In genomic region chr12:105761629-105762028, GRCm38 (mm10) we compare ENCODE assay signal across 19 mouse cellular contexts. TPM values are rescaled to one million over a fixed set of nuclear protein-coding genes. Genes with fewer than 3 reads are reported as not detected.
A peak's percentile ranks its signal among the peaks of the same experiment; 100 is the strongest.
DNase-seq lines count a peak whose midpoint lies in the region; ATAC-seq and TF ChIP-seq lines count a peak whose summit lies in the region.
"Had no signal": no experiment of that assay in that cellular context is flagged by ENCODE, and none has a peak within 500 bp of the region (broad histone marks: within the 10 kb centered on the region; RNA-seq: fewer than 3 reads in every experiment).

No protein-coding gene starts in this region.

- H3K27ac ChIP-seq in kidney, adult 2 months (ENCODE audit: insufficient read depth, low read depth, low read length), result no peak overlapping the region
- H3K27ac ChIP-seq in CH12.LX (ENCODE audit: insufficient read depth, low read depth) (no peak overlapping the region), ES-E14 (ENCODE audit: insufficient read depth, low read depth, low read length, poor library complexity, severe bottlenecking) (peak overlapping the region; percentile 34; the same call in 1 of the 2 replicates)
- H3K27ac ChIP-seq: embryonic facial prominence, embryonic 10.5 days; embryonic facial prominence, embryonic 12.5 days; forebrain, embryonic 13.5 days; forebrain, embryonic 15.5 days had no signal

- H3K9me3 ChIP-seq in CH12.LX (replicated peaks; ENCODE audit: low read length), result no peaks in the 10 kb centered on the region
- no peaks in the 10 kb centered on the region for H3K9me3 ChIP-seq in ES-E14 (ENCODE audit: control insufficient read depth, insufficient read depth, low read depth, low read length)
- H3K9me3 ChIP-seq: embryonic facial prominence, embryonic 10.5 days; embryonic facial prominence, embryonic 12.5 days; forebrain, embryonic 13.5 days; forebrain, embryonic 15.5 days had no signal

- 34% methylated on average over 3 of the region's 3 CpGs for WGBS in kidney, adult 2 months

- H3K4me3 ChIP-seq in kidney, adult 2 months (ENCODE audit: insufficient read depth, low read depth, low read length), result no peak overlapping the region
- H3K4me3 ChIP-seq in CH12.LX (replicated peaks in 1 of 3; ENCODE audit: low read depth in 2 of 3, low read length in 2 of 3, poor library complexity in 1 of 3) (no peak overlapping the region), ES-E14 (ENCODE audit: insufficient read depth in 1 of 2, low read depth in 1 of 2, low read length in 2 of 2, poor library complexity in 1 of 2, severe bottlenecking in 1 of 2) (no peak overlapping the region)
- H3K4me3 ChIP-seq: embryonic facial prominence, embryonic 10.5 days; embryonic facial prominence, embryonic 12.5 days; forebrain, embryonic 13.5 days; forebrain, embryonic 15.5 days had no signal

- DNase-seq in kidney, adult 2 months, result peak; percentile 24
- DNase-seq in kidney, postnatal 10 days, result no peak
- DNase-seq in CH12.LX (ENCODE audit: extremely low read depth) (no peak), ES-E14 (ENCODE audit: low read depth, low spot score) (no peak)
- DNase-seq in adrenal gland, adult 2 months, result no peak
- DNase-seq: adrenal gland, postnatal 10 days; adrenal gland, postnatal 25 days; cerebellum, adult 11 months; cerebellum, adult 18-20 months; cerebellum, adult 8-10 months; cerebellum, adult 9-11 months; cerebellum, postnatal 25 days; forebrain, postnatal 0 days had no signal

- no peak for TF ChIP-seq CTCF in kidney, adult 2 months (conservative IDR thresholded peaks at IDR 0.05; ENCODE audit: insufficient read depth, insufficient read length, low read depth, low read length)
- no peak for TF ChIP-seq CTCF in CH12.LX (conservative IDR thresholded peaks at IDR 0.05 in 1 of 2, IDR thresholded peaks at IDR 0.05 in 1 of 2; ENCODE audit: low read depth in 2 of 2, low read length in 2 of 2)

- no peaks in the 10 kb centered on the region for H3K27me3 ChIP-seq in kidney, adult 2 months (replicated peaks; ENCODE audit: control insufficient read depth, insufficient read depth, low read length)
- no peaks in the 10 kb centered on the region for H3K27me3 ChIP-seq in CH12.LX (replicated peaks)
- H3K27me3 ChIP-seq: embryonic facial prominence, embryonic 12.5 days; forebrain, embryonic 13.5 days; forebrain, embryonic 15.5 days had no signal

- ATAC-seq in frontal cortex, adult (ENCODE audit: low TSS enrichment), result no peak
- ATAC-seq: activated CD4-positive, CD25-positive, alpha-beta regulatory T cell, adult 4 months; forebrain, embryonic 13.5 days; forebrain, embryonic 15.5 days; forebrain, postnatal 0 days had no signal

- peaks cover 6% of the 10 kb centered on the region; the same call in 1 of the 2 replicates for H3K4me1 ChIP-seq in kidney, adult 2 months (ENCODE audit: control insufficient read depth, insufficient read depth, low read length)
- peaks cover 5 to 11% of the 10 kb centered on the region in 2 experiments; a peak in 3 of 4 replicates for H3K4me1 ChIP-seq in CH12.LX (ENCODE audit: control insufficient read depth in 1 of 2, insufficient read depth in 2 of 2)
- H3K4me1 ChIP-seq in ES-E14 (ENCODE audit: control insufficient read depth in 2 of 2, insufficient read depth in 2 of 2, low read length in 2 of 2, poor library complexity in 1 of 2), result peaks cover 9 to 23% of the 10 kb centered on the region in 2 experiments
- H3K4me1 ChIP-seq: embryonic facial prominence, embryonic 12.5 days; forebrain, embryonic 13.5 days; forebrain, embryonic 15.5 days had no signal

- in situ Hi-C loops in CH12.LX (cut with MboI; ENCODE audit: low pct_ligation_motif_present, low pct_unique_long_range_greater_than_20kb, low sequenced_read_pairs), result no loop called here
- in situ Hi-C loops in ES-E14 (cut with MboI; ENCODE audit: low sequenced_read_pairs in 2 of 2, unreplicated experiment in 2 of 2), result no loop called here

- peak overlapping the region; percentile 45 for H3K4me2 ChIP-seq in CH12.LX (ENCODE audit: insufficient read depth, low read depth, poor library complexity, severe bottlenecking)
- H3K4me2 ChIP-seq: embryonic facial prominence, embryonic 12.5 days; forebrain, embryonic 13.5 days; forebrain, embryonic 15.5 days had no signal

- H3K79me2 ChIP-seq in CH12.LX (replicated peaks; ENCODE audit: control insufficient read depth, extremely low read depth, insufficient read depth, poor library complexity, severe bottlenecking), result no peaks in the 10 kb centered on the region

- no peaks in the 10 kb centered on the region for H3K36me3 ChIP-seq in kidney, adult 2 months (ENCODE audit: control insufficient read depth, insufficient read depth, low read length)
- H3K36me3 ChIP-seq in CH12.LX (replicated peaks in 1 of 2; ENCODE audit: control insufficient read depth in 1 of 2, insufficient read depth in 1 of 2, low read length in 1 of 2) (no peaks in the 10 kb centered on the region), ES-E14 (ENCODE audit: control insufficient read depth, insufficient read depth, low read length, poor library complexity, severe bottlenecking) (no peaks in the 10 kb centered on the region)
- H3K36me3 ChIP-seq: embryonic facial prominence, embryonic 10.5 days; embryonic facial prominence, embryonic 12.5 days; forebrain, embryonic 15.5 days had no signal

- TF ChIP-seq RAD21 in CH12.LX (IDR thresholded peaks at IDR 0.05; ENCODE audit: low read depth, low read length), result no peak

- no peak for TF ChIP-seq EP300 in CH12.LX (IDR thresholded peaks at IDR 0.05; ENCODE audit: low read length)

- no peak for TF ChIP-seq POLR2A in kidney, adult 2 months (IDR thresholded peaks at IDR 0.05; ENCODE audit: low read depth, low read length)
- no peak for TF ChIP-seq POLR2A in CH12.LX (IDR thresholded peaks at IDR 0.05; ENCODE audit: low read depth, low read length)

- dilution Hi-C loops in CH12.LX (cut with MboI; ENCODE audit: extremely low pct_ligation_motif_present, extremely low pct_unique_long_range_greater_than_20kb, low sequenced_read_pairs), result no loop called here

- no peak overlapping the region for H3K9ac ChIP-seq in CH12.LX (ENCODE audit: insufficient read depth, low read depth)
- no peak overlapping the region; the same call in 1 of the 2 replicates for H3K9ac ChIP-seq in ES-E14 (ENCODE audit: insufficient read depth, low read depth, low read length, poor library complexity, severe bottlenecking)
- H3K9ac ChIP-seq: embryonic facial prominence, embryonic 12.5 days; forebrain, embryonic 13.5 days; forebrain, embryonic 15.5 days; forebrain, postnatal 0 days had no signal

TF ChIP-seq in CH12.LX, 34 proteins besides CTCF, POLR2A, EP300 and RAD21:
- TF ChIP-seq SMC3 (IDR thresholded peaks at IDR 0.05; ENCODE audit: low read depth, low read length), result no peak
- TF ChIP-seq BHLHE40 (IDR thresholded peaks at IDR 0.05; ENCODE audit: low read depth, low read length), result no peak
- TF ChIP-seq POLR2AphosphoS2 (IDR thresholded peaks at IDR 0.05; ENCODE audit: low read depth, low read length), result no peak
- no peak for TF ChIP-seq HCFC1 (IDR thresholded peaks at IDR 0.05; ENCODE audit: low read depth, low read length)
- no peak for TF ChIP-seq PAX5 (IDR thresholded peaks at IDR 0.05; ENCODE audit: low read length)
- no peak for TF ChIP-seq E2F4 (IDR thresholded peaks at IDR 0.05; ENCODE audit: insufficient replicate concordance, low read depth, low read length)
- no peak for TF ChIP-seq ZC3H11A (IDR thresholded peaks at IDR 0.05; ENCODE audit: low read depth, low read length)
- TF ChIP-seq RCOR1 (conservative IDR thresholded peaks at IDR 0.05; ENCODE audit: low read depth, low read length), result no peak
- no peak for TF ChIP-seq KAT2A (IDR thresholded peaks at IDR 0.05; ENCODE audit: insufficient replicate concordance, low read length)

TF ChIP-seq in ES-E14, 5 proteins besides CTCF, POLR2A, EP300 and RAD21:
- TF ChIP-seq ZNF384 (IDR thresholded peaks at IDR 0.05; ENCODE audit: low read depth, low read length) (no peak), HCFC1 (IDR thresholded peaks at IDR 0.05; ENCODE audit: borderline replicate concordance, insufficient read depth, low read length) (no peak), MAFK (IDR thresholded peaks at IDR 0.05; ENCODE audit: insufficient read depth, low read depth, low read length) (no peak), CHD2 (IDR thresholded peaks at IDR 0.05; ENCODE audit: low read depth, low read length) (no peak)

RNA-seq across cellular contexts. Expression of gene Papola, which starts 22.9 kb away (rescaled TPM):
- polyA plus RNA-seq in kidney, adult 2 months (2012; rRNA removed), result 51.4 and 57.7 TPM in 2 replicates
- total RNA-seq in CH12.LX (2012; rRNA removed) (90.1 and 100.0 TPM in 2 replicates), CH12.LX (2014; rRNA removed) (111 and 115 TPM in 2 replicates), ES-E14 (2012; rRNA removed) (95.9 and 131 TPM in 2 replicates)
- polyA plus RNA-seq in CH12.LX (2012; ENCODE audit: insufficient read length, low read depth), result 150 TPM in 2 replicates
- 100 to 1,000 TPM; 227 to 228 TPM for total RNA-seq in adrenal gland, adult 2 months (2021)
- 19.4 and 28.7 TPM in 2 replicates for polyA plus RNA-seq in adrenal gland, adult 2 months (2012; rRNA removed)

RNA-seq across cellular contexts. Expression of gene Ak7, which starts 55.9 kb away (rescaled TPM):
- 0.86 and 0.94 TPM in 2 replicates for polyA plus RNA-seq in kidney, adult 2 months (2012; rRNA removed)
- total RNA-seq in CH12.LX (2012; rRNA removed) (0.13 and 0.38 TPM in 2 replicates), CH12.LX (2014; rRNA removed) (0.11 and 0.24 TPM in 2 replicates), ES-E14 (2012; rRNA removed) (2.3 and 6.5 TPM in 2 replicates)
- 0.46 and 0.51 TPM in 2 replicates for polyA plus RNA-seq in CH12.LX (2012; ENCODE audit: insufficient read length, low read depth)
- under 1 TPM; 0.12 to 0.48 TPM for total RNA-seq in adrenal gland, adult 2 months (2021)
- polyA plus RNA-seq in adrenal gland, adult 2 months (2012; rRNA removed), result 0.02 TPM in 1 of 2 replicates, not detected in the other
